Mouse (Mus musculus): Measurements from ENCODE around the gene Mical1. TPM values are rescaled to one million over a fixed set of nuclear protein-coding genes. Genes with fewer than 3 reads are reported as not detected.

The Mical1 gene
- polyA plus RNA-seq (2015; fragmentation: Nextera tagmentation; extraction: Ambion mirVana): 57.8 and 60.0 TPM in 2 replicates

DNA sequence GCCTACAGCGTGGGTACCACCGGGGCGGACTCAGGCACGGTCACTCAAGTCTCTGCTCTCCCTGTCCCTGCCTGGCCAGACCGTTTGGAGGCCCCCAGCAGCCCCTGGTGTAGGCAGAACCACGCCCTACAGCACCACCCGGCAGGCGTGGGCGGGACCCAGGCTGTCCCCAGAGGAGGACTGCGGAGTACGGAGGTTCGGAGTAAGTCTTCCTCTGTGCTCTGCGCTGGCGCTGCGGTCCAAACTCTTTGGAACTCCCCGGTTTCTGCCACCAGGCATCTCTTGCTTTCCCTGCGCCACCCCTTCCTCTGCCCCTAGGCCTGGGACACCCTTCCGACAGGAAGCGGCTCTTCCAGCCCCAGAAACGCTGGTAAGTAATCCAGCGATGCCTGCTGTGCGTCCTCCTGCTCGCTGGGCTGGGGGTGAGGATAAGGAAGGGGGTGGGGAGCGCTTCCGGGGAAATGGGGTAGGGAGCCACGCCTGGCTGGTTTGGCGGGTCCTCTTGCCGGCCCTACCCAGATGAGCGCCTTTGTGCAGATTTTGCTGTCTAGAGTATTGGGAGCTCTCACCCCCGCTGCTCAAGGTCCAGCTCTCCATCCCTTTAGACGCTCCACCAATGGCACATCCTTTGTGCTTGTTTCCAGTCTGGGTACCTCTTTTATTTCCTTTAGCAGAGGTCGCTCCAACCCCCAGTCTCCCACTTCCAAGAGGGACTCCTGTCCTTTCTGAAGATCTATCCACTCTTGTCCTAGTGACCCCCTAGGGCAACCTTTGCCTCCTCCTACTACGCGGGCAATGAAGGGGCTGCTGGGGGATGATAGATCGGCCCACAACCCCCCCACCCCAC is at the start of gene Mical1:
Gene Mical1 (plus strand): TSS at position 144 of the 847 bp plus-strand sequence.

DNA sequence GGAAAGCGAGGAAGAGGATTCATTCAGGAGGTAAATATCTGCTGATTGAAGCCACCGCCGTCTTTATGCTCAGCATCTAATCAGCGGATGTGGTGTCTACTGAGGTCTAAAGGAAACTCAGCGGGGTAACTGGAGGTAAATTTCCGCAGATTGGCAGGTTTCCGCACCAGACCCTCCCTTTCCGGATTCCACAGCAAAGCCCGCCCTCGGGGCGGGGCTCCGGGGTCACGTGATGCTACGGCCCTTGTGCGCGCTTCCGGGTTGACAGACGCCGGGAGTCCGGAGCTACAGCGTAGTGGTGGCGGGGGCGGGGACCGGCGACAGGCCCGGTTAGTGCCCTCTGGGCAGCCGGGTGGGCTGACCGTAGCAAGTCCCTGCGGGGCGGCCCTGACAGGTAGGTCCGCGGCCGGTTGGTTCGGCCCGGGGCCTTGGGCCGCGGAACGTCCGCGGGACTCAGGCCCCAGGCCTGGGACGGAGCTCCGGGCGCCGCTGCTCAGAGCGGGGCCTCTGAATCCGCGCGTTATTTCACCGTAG is 25.9 kb upstream of the Mical1 start, which contains the start of gene Zbtb24:
Gene Zbtb24 (plus strand): TSS at position 247 of the 534 bp plus-strand sequence.

DNA sequence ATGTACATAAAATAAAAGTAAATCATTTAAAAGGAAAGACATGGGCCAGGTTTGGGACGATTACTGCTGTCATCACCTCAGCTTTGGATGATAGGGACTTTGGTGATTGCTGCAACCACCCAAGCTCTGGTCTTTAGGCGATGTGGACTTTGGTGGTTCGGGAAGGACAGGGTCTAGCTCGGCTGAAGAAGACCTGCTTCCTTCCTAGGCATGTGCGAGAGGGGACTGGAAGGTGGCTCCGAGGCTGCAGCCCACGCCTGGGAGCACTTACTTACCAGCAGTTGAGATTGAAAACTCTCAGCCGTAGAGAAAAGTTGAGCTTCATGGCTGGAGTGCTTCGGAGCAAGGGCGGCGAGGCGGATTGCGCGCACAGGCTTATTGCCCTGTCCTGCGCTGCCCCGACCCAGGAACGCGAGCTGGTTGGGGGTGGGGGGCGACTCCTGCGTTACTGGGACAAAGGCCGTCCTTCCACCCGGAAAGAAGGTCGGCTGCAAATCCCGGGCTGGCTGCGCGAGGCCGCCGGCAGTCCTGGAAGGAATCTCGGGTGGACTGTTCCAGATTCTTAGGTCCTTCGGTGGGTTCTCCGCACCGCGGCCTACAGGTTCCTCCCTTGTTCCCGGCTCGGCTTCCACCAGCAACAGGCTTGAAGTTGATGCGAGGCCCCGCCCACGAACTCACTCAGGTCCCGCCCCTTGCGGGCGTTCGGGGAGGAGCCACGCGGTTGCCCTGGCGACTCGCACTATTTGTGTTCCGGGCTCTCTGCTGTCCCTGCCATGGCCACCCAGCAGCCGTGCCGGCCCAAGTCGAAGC is 13.8 kb downstream of the Mical1 start, which contains the start of the genes Smpd2 and Ppil6:
Gene Smpd2 (minus strand): TSS at position 662 of the 810 bp plus-strand sequence.
Gene Ppil6 (plus strand): TSS at position 732 of the 810 bp plus-strand sequence.

DNA sequence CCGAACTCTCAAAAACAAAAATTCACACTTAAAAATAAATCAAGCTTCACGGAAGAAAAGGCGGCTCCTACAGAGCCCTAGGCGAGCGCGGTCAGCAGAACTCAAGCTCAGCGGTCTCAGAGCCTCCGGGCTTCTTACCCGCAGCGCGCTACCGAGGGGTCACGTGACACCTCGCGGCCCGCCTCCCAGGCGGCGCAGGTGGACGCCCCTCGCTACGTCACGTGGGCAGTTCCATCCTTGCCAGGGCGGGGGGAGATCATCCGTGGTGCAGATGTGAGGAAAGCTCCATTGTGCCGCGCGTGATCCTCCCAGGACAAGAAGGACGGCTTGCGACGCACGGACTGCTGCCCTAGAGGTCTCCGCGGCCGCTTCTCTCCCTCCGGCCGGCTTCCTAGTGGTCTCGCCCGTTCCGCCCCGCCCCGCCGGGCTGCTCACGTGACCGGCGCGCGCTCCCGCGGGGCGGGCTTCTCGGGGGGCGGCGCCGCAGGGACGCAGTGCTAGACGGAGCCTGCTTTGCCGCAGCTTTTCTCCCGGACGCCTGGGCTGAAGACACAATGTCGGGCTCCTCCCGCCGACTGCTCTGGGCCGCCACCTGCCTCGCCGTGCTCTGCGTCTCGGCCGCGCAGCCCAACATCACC is 43.0 kb downstream of the Mical1 start, which contains the start of gene Cd164:
Gene Cd164 (plus strand): TSS at position 434 of the 638 bp plus-strand sequence.

Other genes starting within 250 kb of the Mical1 start
- gene Fig4, start 173.1 kb upstream of the Mical1 start, polyA plus RNA-seq (2015; fragmentation: Nextera tagmentation; extraction: Ambion mirVana): 10.3 and 11.8 TPM in 2 replicates
- gene Ak9, start 172.3 kb upstream of the Mical1 start, polyA plus RNA-seq (2015; fragmentation: Nextera tagmentation; extraction: Ambion mirVana): not detected in 2 replicates
- 9.7 and 10.7 TPM in 2 replicates for gene Zbtb24, start 25.9 kb upstream of the Mical1 start, polyA plus RNA-seq (2015; fragmentation: Nextera tagmentation; extraction: Ambion mirVana)
- gene Smpd2, start 14.1 kb downstream of the Mical1 start, polyA plus RNA-seq (2015; fragmentation: Nextera tagmentation; extraction: Ambion mirVana): 182 and 205 TPM in 2 replicates
- 13.7 and 14.9 TPM in 2 replicates for gene Ppil6, start 14.1 kb downstream of the Mical1 start, polyA plus RNA-seq (2015; fragmentation: Nextera tagmentation; extraction: Ambion mirVana)
- gene Cd164, start 43.1 kb downstream of the Mical1 start, polyA plus RNA-seq (2015; fragmentation: Nextera tagmentation; extraction: Ambion mirVana): 111 and 123 TPM in 2 replicates
- 0.21 TPM in 1 of 2 replicates, not detected in the other for gene Ccdc162, start 240.3 kb downstream of the Mical1 start, polyA plus RNA-seq (2015; fragmentation: Nextera tagmentation; extraction: Ambion mirVana)